Mouse (Mus musculus) liver, embryonic 15.5 days (tissue): Measurements from ENCODE around the gene Fam163b. TPM values are rescaled to one million over a fixed set of nuclear protein-coding genes. Genes with fewer than 3 reads are reported as not detected.

ENCODE experiments used
- ATAC-seq: fragments of 200-750 bp; cut with Nextera tagmentation; 2 replicates; pipeline ENCODE4 v1.8.0; 2017; ENCODE audit warnings: moderate number of reproducible peaks, mild to moderate bottlenecking, moderate library complexity; ENCODE audit not compliant: insufficient read depth
- H3K27ac ChIP-seq: fragments of 300-500 bp; sonication (generic); replicated peaks from 2 replicates; pipeline ENCODE4 v1.5.1; 2015; ENCODE audit warnings: mild to moderate bottlenecking, inconsistent platforms
- H3K27me3 ChIP-seq: fragments of 300-500 bp; sonication (generic); 2 replicates; pipeline ENCODE4 v1.6.1; 2015; ENCODE audit warnings: mild to moderate bottlenecking, inconsistent platforms
- H3K36me3 ChIP-seq: fragments of 300-500 bp; sonication (generic); replicated peaks from 2 replicates; pipeline ENCODE4 v1.6.1; 2015; ENCODE audit warnings: moderate library complexity, mild to moderate bottlenecking, inconsistent platforms
- H3K4me1 ChIP-seq: fragments of 300-500 bp; sonication (generic); replicated peaks from 2 replicates; pipeline ENCODE4 v1.6.1; 2015; ENCODE audit warnings: inconsistent platforms
- H3K4me2 ChIP-seq: fragments of 300-500 bp; sonication (generic); 2 replicates; pipeline ENCODE4 v1.6.1; 2015; ENCODE audit warnings: moderate library complexity, mild to moderate bottlenecking, inconsistent platforms
- H3K4me3 ChIP-seq: fragments of 300-500 bp; sonication (generic); replicated peaks from 2 replicates; pipeline ENCODE4 v1.5.1; 2015; ENCODE audit warnings: mild to moderate bottlenecking, inconsistent platforms
- H3K9ac ChIP-seq: fragments of 300-500 bp; sonication (generic); 2 replicates; pipeline ENCODE4 v1.6.1; 2015; ENCODE audit warnings: moderate library complexity, mild to moderate bottlenecking, inconsistent platforms
- H3K9me3 ChIP-seq: fragments of 300-500 bp; sonication (generic); replicated peaks from 2 replicates; pipeline ENCODE4 v1.6.1; 2016; ENCODE audit warnings: inconsistent platforms
- WGBS: fragments of 180-500 bp; shearing (Covaris S2); methylation state at CpG from one replicate; pipeline ENCODE4 v1.1.7; 2015; ENCODE audit warnings: mixed read lengths; ENCODE audit not compliant: insufficient replicate concordance; 5-methylcytosine and 5-hydroxymethylcytosine counted together
- polyA plus RNA-seq: library from polyadenylated mRNA; unstranded; fragments of >200 nt; fragmentation: Nextera tagmentation; extraction: Ambion mirVana; gene quantifications from 2 replicates; pipeline ENCODE4 v1.2.1, GENCODE M21; 2015

The Fam163b gene
- polyA plus RNA-seq, 1 experiment from 2014 or later = not detected

- 47% methylated on average over 4 of the region's 4 CpGs for WGBS
- Histone ChIP-seq H3K9ac (no peak overlapping the region), H3K4me2 (no peak overlapping the region), H3K27me3 (no peaks in the 10 kb centered on the region; the same call in 1 of the 2 replicates), H3K4me3 (no peak overlapping the region), H3K27ac (no peak overlapping the region), H3K4me1 (no peaks in the 10 kb centered on the region), H3K9me3 (no peaks in the 10 kb centered on the region), H3K36me3 (no peaks in the 10 kb centered on the region)
- no peak for ATAC-seq
Measured at GRCm38 (mm10) chr2:27086483-27087010, 55.7 kb downstream of the Fam163b start.

- Histone ChIP-seq H3K4me2 (no peak overlapping the region), H3K27ac (no peak overlapping the region), H3K36me3 (no peaks in the 10 kb centered on the region), H3K9ac (no peak overlapping the region), H3K27me3 (no peaks in the 10 kb centered on the region; the same call in 1 of the 2 replicates), H3K9me3 (no peaks in the 10 kb centered on the region), H3K4me3 (no peak overlapping the region), H3K4me1 (no peaks in the 10 kb centered on the region)
- no peak for ATAC-seq
- WGBS = 30% methylated on average over 2 of the region's 2 CpGs
Measured at GRCm38 (mm10) chr2:27085801-27086200, 56.5 kb downstream of the Fam163b start.

- Histone ChIP-seq H3K4me3 (no peak overlapping the region), H3K9ac (no peak overlapping the region), H3K4me1 (no peaks in the 10 kb centered on the region), H3K27ac (no peak overlapping the region), H3K36me3 (no peaks in the 10 kb centered on the region), H3K27me3 (no peaks in the 10 kb centered on the region; the same call in 1 of the 2 replicates), H3K9me3 (no peaks in the 10 kb centered on the region), H3K4me2 (no peak overlapping the region)
- ATAC-seq = no peak
- WGBS = 37% methylated on average over 8 of the region's 8 CpGs
Measured at GRCm38 (mm10) chr2:27084963-27085362, 57.3 kb downstream of the Fam163b start.

- H3K27ac ChIP-seq = no peak overlapping the region
- WGBS = 43% methylated on average over 12 of the region's 12 CpGs
- H3K9me3 ChIP-seq = no peaks in the 10 kb centered on the region
- H3K27me3 ChIP-seq = peaks cover 8% of the 10 kb centered on the region
- no peak overlapping the region for H3K9ac ChIP-seq
- no peak for ATAC-seq
- H3K36me3 ChIP-seq = no peaks in the 10 kb centered on the region
- no peak overlapping the region for H3K4me2 ChIP-seq
- H3K4me3 ChIP-seq = no peak overlapping the region
- H3K4me1 ChIP-seq = peaks cover 5% of the 10 kb centered on the region; the same call in 1 of the 2 replicates
Measured at GRCm38 (mm10) chr2:27083761-27084475, 58.4 kb downstream of the Fam163b start.

- Histone ChIP-seq H3K4me1 (peaks cover 5% of the 10 kb centered on the region; the same call in 1 of the 2 replicates), H3K36me3 (no peaks in the 10 kb centered on the region), H3K27me3 (peaks cover 17% of the 10 kb centered on the region), H3K27ac (no peak overlapping the region), H3K4me3 (no peak overlapping the region), H3K9me3 (no peaks in the 10 kb centered on the region), H3K4me2 (no peak overlapping the region), H3K9ac (no peak overlapping the region)
- 42% methylated on average over 2 of the region's 2 CpGs for WGBS
- ATAC-seq = no peak
Measured at GRCm38 (mm10) chr2:27079649-27080048, 62.6 kb downstream of the Fam163b start.

GRCm38 (mm10) chr2:27079152-27079584, 63.1 kb downstream of the Fam163b start, which contains the start of gene Adamtsl2:
Adamtsl2 (plus strand) TSS chr2:27079379.
- no peak for ATAC-seq
- H3K27ac ChIP-seq = no peak within 1 kb of the TSS
- H3K9me3 ChIP-seq = no peaks in the 10 kb centered on the region
- no peak within 1 kb of the TSS for H3K9ac ChIP-seq
- H3K4me2 ChIP-seq = no peak within 1 kb of the TSS
- H3K27me3 ChIP-seq = peaks cover 17% of the 10 kb centered on the region
- no peak within 1 kb of the TSS for H3K4me3 ChIP-seq
- no peaks in the 10 kb centered on the region for H3K36me3 ChIP-seq
- H3K4me1 ChIP-seq = peaks cover 5% of the 10 kb centered on the region; the same call in 1 of the 2 replicates
- 3% methylated on average over 10 of the region's 10 CpGs for WGBS

- no peak overlapping the region for H3K27ac ChIP-seq
- WGBS = 16% methylated on average over 2 of the region's 2 CpGs
- H3K36me3 ChIP-seq = no peaks in the 10 kb centered on the region
- peaks cover 17% of the 10 kb centered on the region for H3K27me3 ChIP-seq
- no peak for ATAC-seq
- H3K4me3 ChIP-seq = no peak overlapping the region
- peaks cover 5% of the 10 kb centered on the region; the same call in 1 of the 2 replicates for H3K4me1 ChIP-seq
- H3K9me3 ChIP-seq = no peaks in the 10 kb centered on the region
- no peak overlapping the region for H3K4me2 ChIP-seq
- H3K9ac ChIP-seq = no peak overlapping the region
Measured at GRCm38 (mm10) chr2:27078312-27078711, 64.0 kb downstream of the Fam163b start.

GRCm38 (mm10) chr2:27077655-27078244, 64.5 kb downstream of the Fam163b start:
- peaks cover 17% of the 10 kb centered on the region for H3K27me3 ChIP-seq
- no peak for ATAC-seq
- no peak overlapping the region for H3K4me3 ChIP-seq
- WGBS = 53% methylated on average over 10 of the region's 10 CpGs
- H3K27ac ChIP-seq = no peak overlapping the region
- H3K9ac ChIP-seq = no peak overlapping the region
- peaks cover 5% of the 10 kb centered on the region; the same call in 1 of the 2 replicates for H3K4me1 ChIP-seq
- H3K36me3 ChIP-seq = no peaks in the 10 kb centered on the region
- H3K9me3 ChIP-seq = no peaks in the 10 kb centered on the region
- no peak overlapping the region for H3K4me2 ChIP-seq

GRCm38 (mm10) chr2:27075485-27075884, 66.8 kb downstream of the Fam163b start:
- Histone ChIP-seq H3K4me1 (peaks cover 5% of the 10 kb centered on the region; the same call in 1 of the 2 replicates), H3K4me3 (no peak overlapping the region), H3K9ac (no peak overlapping the region), H3K9me3 (no peaks in the 10 kb centered on the region), H3K27me3 (peaks cover 17% of the 10 kb centered on the region), H3K27ac (no peak overlapping the region), H3K36me3 (no peaks in the 10 kb centered on the region), H3K4me2 (no peak overlapping the region)
- 61% methylated on average over 3 of the region's 3 CpGs for WGBS
- ATAC-seq = no peak

- Histone ChIP-seq H3K27me3 (peaks cover 17% of the 10 kb centered on the region), H3K9ac (no peak overlapping the region), H3K4me2 (no peak overlapping the region), H3K36me3 (no peaks in the 10 kb centered on the region), H3K4me1 (peaks cover 5% of the 10 kb centered on the region; the same call in 1 of the 2 replicates), H3K27ac (no peak overlapping the region), H3K9me3 (no peaks in the 10 kb centered on the region), H3K4me3 (no peak overlapping the region)
- WGBS = 62% methylated on average over 4 of the region's 4 CpGs
- no peak for ATAC-seq
Measured at GRCm38 (mm10) chr2:27074804-27075203, 67.5 kb downstream of the Fam163b start.

- Histone ChIP-seq H3K4me2 (no peak overlapping the region), H3K4me3 (no peak overlapping the region), H3K4me1 (no peaks in the 10 kb centered on the region), H3K9me3 (no peaks in the 10 kb centered on the region), H3K27me3 (peaks cover 5% of the 10 kb centered on the region; the same call in 1 of the 2 replicates), H3K36me3 (no peaks in the 10 kb centered on the region), H3K27ac (no peak overlapping the region), H3K9ac (no peak overlapping the region)
- WGBS = 49% methylated on average over 4 of the region's 4 CpGs
- no peak for ATAC-seq
Measured at GRCm38 (mm10) chr2:27073407-27073806, 68.9 kb downstream of the Fam163b start.
